In genomic region chr5:115538017-115538692, GRCm38 (mm10) we compare ENCODE assay signal across 8 mouse cellular contexts. TPM values are rescaled to one million over a fixed set of nuclear protein-coding genes. Genes with fewer than 3 reads are reported as not detected.
DNase-seq lines count a peak whose midpoint lies in the region; ATAC-seq and TF ChIP-seq lines count a peak whose summit lies in the region.

No protein-coding gene starts in this region.

- no peak overlapping the region; the same call in 1 of the 2 replicates for H3K4me2 ChIP-seq in hindbrain, embryonic 14.5 days (replicated peaks)
- H3K4me2 ChIP-seq in liver, embryonic 12.5 days: peak overlapping the region; percentile 33

- H3K27me3 ChIP-seq in hindbrain, embryonic 14.5 days (ENCODE audit: control insufficient read depth, insufficient read depth, low read length): no peaks in the 10 kb centered on the region
- peaks cover 4% of the 10 kb centered on the region for H3K27me3 ChIP-seq in liver, embryonic 12.5 days (replicated peaks)

- H3K27ac ChIP-seq in bone marrow, adult 2 months (ENCODE audit: control insufficient read depth, insufficient read depth, low read depth, low read length, poor library complexity): peak overlapping the region; percentile 35
- no peak overlapping the region for H3K27ac ChIP-seq in hindbrain, embryonic 14.5 days
- no peak overlapping the region for H3K27ac ChIP-seq in liver, embryonic 12.5 days

- peak; percentile 95 for DNase-seq in heart, adult 11 months
- no peak for DNase-seq in heart, postnatal 4 days
- no peak for DNase-seq in hindbrain, embryonic 14.5 days (ENCODE audit: low spot score)
- DNase-seq in ovary, postnatal 14 days (ENCODE audit: low spot score): no peak
- DNase-seq in adrenal gland, postnatal 10 days: no peak
- no peak for DNase-seq in adrenal gland, postnatal 25 days

- no peaks in the 10 kb centered on the region for H3K9me3 ChIP-seq in hindbrain, embryonic 14.5 days (ENCODE audit: control insufficient read depth, low read length)
- H3K9me3 ChIP-seq in liver, embryonic 12.5 days (replicated peaks): no peaks in the 10 kb centered on the region

- TF ChIP-seq CTCF in bone marrow, adult 2 months (IDR thresholded peaks at IDR 0.05; ENCODE audit: control insufficient read depth, insufficient read depth, low read length): no peak

- WGBS in bone marrow, adult 2 months: 42% methylated on average over 13 of the region's 13 CpGs
- 72% methylated on average over 13 of the region's 13 CpGs for WGBS in hindbrain, embryonic 14.5 days
- 60% methylated on average over 13 of the region's 13 CpGs for WGBS in liver, embryonic 12.5 days (ENCODE audit: insufficient replicate concordance)

- TF ChIP-seq POLR2A in bone marrow, adult 2 months (IDR thresholded peaks at IDR 0.05; ENCODE audit: borderline replicate concordance, control insufficient read depth, low read depth, low read length): no peak

- H3K4me1 ChIP-seq in bone marrow, adult 2 months (ENCODE audit: control insufficient read depth, insufficient read depth, low read length): peaks cover 9% of the 10 kb centered on the region
- peaks cover 14% of the 10 kb centered on the region; the same call in 1 of the 2 replicates for H3K4me1 ChIP-seq in hindbrain, embryonic 14.5 days (replicated peaks; ENCODE audit: control insufficient read depth, insufficient read depth, low read length)
- H3K4me1 ChIP-seq in liver, embryonic 12.5 days: peaks cover 74% of the 10 kb centered on the region

- peak; percentile 36; the same call in 1 of the 2 replicates for ATAC-seq in hindbrain, embryonic 14.5 days (ENCODE audit: low FRiP score)
- ATAC-seq in liver, embryonic 12.5 days: peak; percentile 8; the same call in 1 of the 2 replicates

- no peak overlapping the region for H3K4me3 ChIP-seq in bone marrow, adult 2 months (replicated peaks; ENCODE audit: control insufficient read depth, low read depth, low read length)
- H3K4me3 ChIP-seq in hindbrain, embryonic 14.5 days (replicated peaks; ENCODE audit: low read length): no peak overlapping the region
- H3K4me3 ChIP-seq in liver, embryonic 12.5 days: no peak overlapping the region

- H3K36me3 ChIP-seq in hindbrain, embryonic 14.5 days (replicated peaks; ENCODE audit: control insufficient read depth, insufficient read depth): no peaks in the 10 kb centered on the region
- H3K36me3 ChIP-seq in liver, embryonic 12.5 days: peaks cover 2% of the 10 kb centered on the region; the same call in 1 of the 2 replicates

- H3K9ac ChIP-seq in hindbrain, embryonic 14.5 days: peak overlapping the region; percentile 24; the same call in 1 of the 2 replicates
- no peak overlapping the region; the same call in 1 of the 2 replicates for H3K9ac ChIP-seq in liver, embryonic 12.5 days

RNA-seq across cellular contexts. Expression of gene Rplp0, which starts 21.1 kb away (rescaled TPM):
- 100 to 1,000 TPM; 852 to 919 TPM for total RNA-seq in heart, postnatal 4 days (2021)
- polyA plus RNA-seq in bone marrow, adult 2 months (2011; ENCODE audit: insufficient read depth, insufficient read length, low replicate concordance, missing spikeins): 1,167 and 1,244 TPM in 2 replicates
- 952 and 1,000 TPM in 2 replicates for polyA plus RNA-seq in hindbrain, embryonic 14.5 days (2014; fragmentation: Nextera tagmentation; extraction: Ambion mirVana)
- 1,698 and 1,725 TPM in 2 replicates for polyA plus RNA-seq in liver, embryonic 12.5 days (2016; fragmentation: Nextera tagmentation; extraction: Ambion mirVana)
- 100 to 1,000 TPM; 933 to 968 TPM for total RNA-seq in adrenal gland, postnatal 10 days (2021)
- total RNA-seq in adrenal gland, postnatal 25 days (2021): 743 and 806 TPM in 2 replicates

RNA-seq across cellular contexts. Expression of gene Gcn1l1, which starts 26.9 kb away (rescaled TPM):
- 10 to 100 TPM; 52.7 to 56.7 TPM for total RNA-seq in heart, postnatal 4 days (2021)
- polyA plus RNA-seq in bone marrow, adult 2 months (2011; ENCODE audit: insufficient read depth, insufficient read length, low replicate concordance, missing spikeins): 23.3 and 38.4 TPM in 2 replicates
- 40.5 and 45.2 TPM in 2 replicates for polyA plus RNA-seq in hindbrain, embryonic 14.5 days (2014; fragmentation: Nextera tagmentation; extraction: Ambion mirVana)
- polyA plus RNA-seq in liver, embryonic 12.5 days (2016; fragmentation: Nextera tagmentation; extraction: Ambion mirVana): 36.7 and 38.0 TPM in 2 replicates
- total RNA-seq in adrenal gland, postnatal 10 days (2021): 10 to 100 TPM; 52.4 to 63.2 TPM
- total RNA-seq in adrenal gland, postnatal 25 days (2021): 71.9 and 76.6 TPM in 2 replicates

RNA-seq across cellular contexts. Expression of gene Pxn, which starts 31.7 kb away (rescaled TPM):
- 10 to 100 TPM; 62.9 to 66.0 TPM for total RNA-seq in heart, postnatal 4 days (2021)
- 32.5 and 71.6 TPM in 2 replicates for polyA plus RNA-seq in bone marrow, adult 2 months (2011; ENCODE audit: insufficient read depth, insufficient read length, low replicate concordance, missing spikeins)
- 11.3 and 12.2 TPM in 2 replicates for polyA plus RNA-seq in hindbrain, embryonic 14.5 days (2014; fragmentation: Nextera tagmentation; extraction: Ambion mirVana)
- 17.4 and 20.1 TPM in 2 replicates for polyA plus RNA-seq in liver, embryonic 12.5 days (2016; fragmentation: Nextera tagmentation; extraction: Ambion mirVana)
- 10 to 100 TPM; 55.1 to 72.4 TPM for total RNA-seq in adrenal gland, postnatal 10 days (2021)
- 38.4 and 45.8 TPM in 2 replicates for total RNA-seq in adrenal gland, postnatal 25 days (2021)

RNA-seq across cellular contexts. Expression of gene Sirt4, which starts 53.6 kb away (rescaled TPM):
- 10 to 100 TPM; 10.5 to 12.7 TPM for total RNA-seq in heart, postnatal 4 days (2021)
- 9.0 and 13.2 TPM in 2 replicates for polyA plus RNA-seq in bone marrow, adult 2 months (2011; ENCODE audit: insufficient read depth, insufficient read length, low replicate concordance, missing spikeins)
- polyA plus RNA-seq in hindbrain, embryonic 14.5 days (2014; fragmentation: Nextera tagmentation; extraction: Ambion mirVana): 19.1 and 20.3 TPM in 2 replicates
- 6.3 and 7.5 TPM in 2 replicates for polyA plus RNA-seq in liver, embryonic 12.5 days (2016; fragmentation: Nextera tagmentation; extraction: Ambion mirVana)
- total RNA-seq in adrenal gland, postnatal 10 days (2021): 10 to 100 TPM; 15.8 to 31.4 TPM
- total RNA-seq in adrenal gland, postnatal 25 days (2021): 25.2 and 38.3 TPM in 2 replicates
